Mouse (Mus musculus) kidney, embryonic 15.5 days (tissue): ENCODE measurements at regions not wholly inside any gene's neighbourhood (a gene's known extent, or its start where the extent isn't known, plus 50 kb on each side); places are given as distances from the start of the nearest gene placed in this dataset.
"Not testable (repeated sequence)": the region's sequence is repeated elsewhere in the genome, so short reads cannot be mapped to it uniquely, and the experiment has no call there.

Experiments
- ATAC-seq: fragments of 200-750 bp; cut with Nextera tagmentation; replicated peaks from 2 replicates; pipeline ENCODE4 v1.8.0; 2017; ENCODE audit warnings: moderate TSS enrichment; ENCODE audit not compliant: low FRiP score
- H3K27ac ChIP-seq: fragments of 300-500 bp; sonication (generic); 2 replicates; pipeline ENCODE4 v1.5.1; 2015; ENCODE audit warnings: mild to moderate bottlenecking, inconsistent platforms
- H3K27me3 ChIP-seq: fragments of 300-500 bp; sonication (generic); 2 replicates; pipeline ENCODE4 v1.6.1; 2015; ENCODE audit warnings: inconsistent platforms
- H3K36me3 ChIP-seq: fragments of 300-500 bp; sonication (generic); 2 replicates; pipeline ENCODE4 v1.6.1; 2015; ENCODE audit warnings: inconsistent platforms
- H3K4me1 ChIP-seq: fragments of 300-500 bp; sonication (generic); 2 replicates; pipeline ENCODE4 v1.6.1; 2015; ENCODE audit warnings: inconsistent platforms
- H3K4me2 ChIP-seq: fragments of 300-500 bp; sonication (generic); 2 replicates; pipeline ENCODE4 v1.6.1; 2015; ENCODE audit warnings: moderate library complexity, mild to moderate bottlenecking, inconsistent platforms
- H3K4me3 ChIP-seq: fragments of 300-500 bp; sonication (generic); replicated peaks from 2 replicates; pipeline ENCODE4 v1.5.1; 2015; ENCODE audit warnings: mild to moderate bottlenecking, inconsistent platforms
- H3K9ac ChIP-seq: fragments of 300-500 bp; sonication (generic); 2 replicates; pipeline ENCODE4 v1.6.1; 2015; ENCODE audit warnings: mild to moderate bottlenecking, inconsistent platforms
- H3K9me3 ChIP-seq: fragments of 300-500 bp; sonication (generic); replicated peaks from 2 replicates; pipeline ENCODE4 v1.6.1; 2016; ENCODE audit warnings: inconsistent platforms
- WGBS: fragments of 180-500 bp; shearing (Covaris S2); methylation state at CpG from one replicate; pipeline ENCODE4 v1.1.7; 2015; ENCODE audit warnings: mixed read lengths; 5-methylcytosine and 5-hydroxymethylcytosine counted together

GRCm38 (mm10) chr4:16944901-16945300 is 2660.3 kb upstream of the Gm12353 start:
- Histone ChIP-seq H3K4me1 (no peaks in the 10 kb centered on the region), H3K9ac (no peak overlapping the region), H3K4me3 (no peak overlapping the region), H3K4me2 (no peak overlapping the region), H3K27me3 (no peaks in the 10 kb centered on the region), H3K36me3 (no peaks in the 10 kb centered on the region), H3K27ac (no peak overlapping the region), H3K9me3 (no peaks in the 10 kb centered on the region)
- no peak for ATAC-seq
- WGBS = 79% methylated on average over 4 of the region's 4 CpGs

GRCm38 (mm10) chr4:16954591-16954990 is 2650.7 kb upstream of the Gm12353 start:
- not testable (repeated sequence) for H3K4me3 ChIP-seq, H3K9me3 ChIP-seq, H3K4me1 ChIP-seq, ATAC-seq, H3K9ac ChIP-seq, H3K36me3 ChIP-seq, H3K27me3 ChIP-seq, H3K27ac ChIP-seq, H3K4me2 ChIP-seq
- 65% methylated on average over 1 of the region's 1 CpGs for WGBS

GRCm38 (mm10) chr4:16954991-16955390 is 2650.3 kb upstream of the Gm12353 start:
- H3K27ac ChIP-seq, H3K9me3 ChIP-seq, H3K27me3 ChIP-seq, H3K4me1 ChIP-seq, ATAC-seq, H3K4me2 ChIP-seq, H3K4me3 ChIP-seq, H3K36me3 ChIP-seq, H3K9ac ChIP-seq: not testable (repeated sequence)
- WGBS = 87% methylated on average over 5 of the region's 5 CpGs

DNA sequence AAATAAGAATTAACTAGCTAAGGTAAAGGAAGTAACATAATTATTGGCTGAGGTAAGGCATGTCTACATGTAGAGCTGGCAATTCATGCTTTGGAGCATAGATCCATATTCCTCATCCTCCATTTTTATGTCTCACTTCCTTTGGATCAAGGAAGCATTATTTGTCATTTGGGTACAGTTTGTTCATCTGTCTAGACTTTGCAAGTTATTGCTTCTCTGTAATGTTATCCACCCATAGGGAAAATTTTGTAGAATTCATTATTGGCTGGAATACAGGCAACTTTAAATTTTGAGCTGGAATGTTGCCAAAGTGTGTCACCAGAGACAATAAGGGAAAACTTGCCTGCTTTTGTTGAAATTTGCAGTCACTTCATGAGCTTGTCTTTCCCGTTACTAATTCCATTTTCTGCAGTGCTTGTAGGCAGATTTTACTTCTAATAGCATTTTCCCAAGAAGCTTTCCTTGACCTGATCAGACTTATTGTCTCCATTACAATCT is 2623.5 kb upstream of the Gm12353 start:
- Histone ChIP-seq H3K27me3 (no peaks in the 10 kb centered on the region), H3K27ac (no peak overlapping the region), H3K9ac (no peak overlapping the region), H3K4me2 (no peak overlapping the region), H3K36me3 (no peaks in the 10 kb centered on the region), H3K4me3 (no peak overlapping the region), H3K9me3 (no peaks in the 10 kb centered on the region), H3K4me1 (no peaks in the 10 kb centered on the region)
- 71% methylated on average over 1 of the region's 1 CpGs for WGBS
- ATAC-seq = no peak

DNA sequence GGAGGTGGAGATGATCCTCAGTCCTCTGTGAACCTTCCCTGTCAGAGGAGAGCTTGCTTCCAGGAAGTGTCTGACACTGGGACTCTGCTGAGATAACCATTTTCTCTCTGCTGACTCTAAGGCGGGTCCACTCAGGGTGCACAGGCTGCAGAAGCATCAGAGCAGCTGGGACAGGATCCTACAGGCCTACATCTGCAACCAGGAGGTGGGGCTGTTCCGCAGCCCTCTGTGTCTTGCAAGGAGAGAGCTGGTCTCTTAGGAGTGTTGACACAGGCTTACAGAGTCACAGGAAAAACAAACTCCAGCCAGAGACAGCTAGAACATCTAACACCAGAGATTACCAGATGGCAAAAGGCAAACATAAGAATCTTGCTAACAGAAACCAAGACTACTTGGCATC is 2578.6 kb upstream of the Gm12353 start:
- no peaks in the 10 kb centered on the region for H3K4me1 ChIP-seq
- WGBS = 33% methylated on average over 2 of the region's 2 CpGs
- no peak overlapping the region for H3K9ac ChIP-seq

More for the DNA sequence above, 2578.6 kb upstream of the Gm12353 start:
- no peaks in the 10 kb centered on the region for H3K27me3 ChIP-seq
- H3K4me3 ChIP-seq = no peak overlapping the region
- H3K9me3 ChIP-seq = no peaks in the 10 kb centered on the region
- no peak overlapping the region for H3K27ac ChIP-seq
- ATAC-seq = peak; percentile 40; the same call in 1 of the 2 replicates
- H3K4me2 ChIP-seq = no peak overlapping the region
- no peaks in the 10 kb centered on the region for H3K36me3 ChIP-seq
